Mouse (Mus musculus): ENCODE data around the gene Csnka2ip. TPM values are rescaled to one million over a fixed set of nuclear protein-coding genes. Genes with fewer than 3 reads are reported as not detected.

The Csnka2ip gene
- total and polyA plus RNA-seq, 2 experiments, result not detected

- no peak overlapping the region for H3K27ac ChIP-seq (replicated peaks; ENCODE audit: insufficient read depth, low read depth, low read length)
- WGBS, result 70% methylated on average over 1 of the region's 1 CpGs
- H3K4me1 ChIP-seq (ENCODE audit: control insufficient read depth, insufficient read depth, low read length), result no peaks in the 10 kb centered on the region
- H3K4me3 ChIP-seq (ENCODE audit: insufficient read depth, low read depth, low read length), result no peak overlapping the region
- no peaks in the 10 kb centered on the region for H3K79me2 ChIP-seq (ENCODE audit: control insufficient read depth, insufficient read depth, low read length)
- DNase-seq (ENCODE audit: extremely low read depth, low read depth, low spot score), result no peak
- TF ChIP-seq POLR2A (IDR thresholded peaks at IDR 0.05; ENCODE audit: extremely low read depth, insufficient read depth, low read length) (no peak), CTCF (IDR thresholded peaks at IDR 0.05; ENCODE audit: low read depth, low read length) (no peak)
- H3K36me3 ChIP-seq (ENCODE audit: control insufficient read depth, insufficient read depth, low read length), result no peaks in the 10 kb centered on the region
- H3K27me3 ChIP-seq (ENCODE audit: control insufficient read depth, insufficient read depth, low read length), result no peaks in the 10 kb centered on the region
- H3K9ac ChIP-seq (ENCODE audit: low read depth, low read length), result no peak overlapping the region
These were observed 5.6 kb upstream of the Csnka2ip start for GRCm38 (mm10) chr16:64607793-64608192.

- no peaks in the 10 kb centered on the region for H3K36me3 ChIP-seq (ENCODE audit: control insufficient read depth, insufficient read depth, low read length)
- H3K27ac ChIP-seq (replicated peaks; ENCODE audit: insufficient read depth, low read depth, low read length), result no peak overlapping the region
- no peak overlapping the region for H3K9ac ChIP-seq (ENCODE audit: low read depth, low read length)
- no peaks in the 10 kb centered on the region for H3K79me2 ChIP-seq (ENCODE audit: control insufficient read depth, insufficient read depth, low read length)
- 58% methylated on average over 2 of the region's 2 CpGs for WGBS
- no peaks in the 10 kb centered on the region for H3K27me3 ChIP-seq (ENCODE audit: control insufficient read depth, insufficient read depth, low read length)
- no peak overlapping the region for H3K4me3 ChIP-seq (ENCODE audit: insufficient read depth, low read depth, low read length)
- H3K4me1 ChIP-seq (ENCODE audit: control insufficient read depth, insufficient read depth, low read length), result no peaks in the 10 kb centered on the region
- DNase-seq (ENCODE audit: extremely low read depth, low read depth, low spot score), result no peak
- TF ChIP-seq CTCF (IDR thresholded peaks at IDR 0.05; ENCODE audit: low read depth, low read length) (no peak), POLR2A (IDR thresholded peaks at IDR 0.05; ENCODE audit: extremely low read depth, insufficient read depth, low read length) (no peak)
These were observed 15.4 kb downstream of the Csnka2ip start for GRCm38 (mm10) chr16:64586825-64587224.

GRCm38 (mm10) chr16:64586262-64586619 lies 16.0 kb downstream of the Csnka2ip start:
- no peaks in the 10 kb centered on the region for H3K4me1 ChIP-seq (ENCODE audit: control insufficient read depth, insufficient read depth, low read length)
- WGBS, result 87% methylated on average over 4 of the region's 4 CpGs
- no peaks in the 10 kb centered on the region for H3K36me3 ChIP-seq (ENCODE audit: control insufficient read depth, insufficient read depth, low read length)
- TF ChIP-seq POLR2A (IDR thresholded peaks at IDR 0.05; ENCODE audit: extremely low read depth, insufficient read depth, low read length), result no peak
- no peak for TF ChIP-seq CTCF (IDR thresholded peaks at IDR 0.05; ENCODE audit: low read depth, low read length)
- no peak overlapping the region for H3K4me3 ChIP-seq (ENCODE audit: insufficient read depth, low read depth, low read length)
- no peaks in the 10 kb centered on the region for H3K79me2 ChIP-seq (ENCODE audit: control insufficient read depth, insufficient read depth, low read length)
- no peak overlapping the region for H3K27ac ChIP-seq (replicated peaks; ENCODE audit: insufficient read depth, low read depth, low read length)
- peak; percentile 1 for DNase-seq (ENCODE audit: extremely low read depth, low read depth, low spot score)
- no peak overlapping the region for H3K9ac ChIP-seq (ENCODE audit: low read depth, low read length)
- no peaks in the 10 kb centered on the region for H3K27me3 ChIP-seq (ENCODE audit: control insufficient read depth, insufficient read depth, low read length)

GRCm38 (mm10) chr16:64585599-64586261 lies 16.5 kb downstream of the Csnka2ip start:
- no peaks in the 10 kb centered on the region for H3K79me2 ChIP-seq (ENCODE audit: control insufficient read depth, insufficient read depth, low read length)
- TF ChIP-seq POLR2A (IDR thresholded peaks at IDR 0.05; ENCODE audit: extremely low read depth, insufficient read depth, low read length), result no peak
- TF ChIP-seq CTCF (IDR thresholded peaks at IDR 0.05; ENCODE audit: low read depth, low read length), result no peak
- peak; percentile 52 for DNase-seq (ENCODE audit: extremely low read depth, low read depth, low spot score)
- no peaks in the 10 kb centered on the region for H3K36me3 ChIP-seq (ENCODE audit: control insufficient read depth, insufficient read depth, low read length)
- no peak overlapping the region for H3K9ac ChIP-seq (ENCODE audit: low read depth, low read length)
- H3K4me1 ChIP-seq (ENCODE audit: control insufficient read depth, insufficient read depth, low read length), result no peaks in the 10 kb centered on the region
- H3K27me3 ChIP-seq (ENCODE audit: control insufficient read depth, insufficient read depth, low read length), result no peaks in the 10 kb centered on the region
- 85% methylated on average over 8 of the region's 8 CpGs for WGBS
- no peak overlapping the region for H3K27ac ChIP-seq (replicated peaks; ENCODE audit: insufficient read depth, low read depth, low read length)
- no peak overlapping the region for H3K4me3 ChIP-seq (ENCODE audit: insufficient read depth, low read depth, low read length)

- Histone ChIP-seq H3K27ac (replicated peaks; ENCODE audit: insufficient read depth, low read depth, low read length) (no peak overlapping the region), H3K4me3 (ENCODE audit: insufficient read depth, low read depth, low read length) (no peak overlapping the region), H3K36me3 (ENCODE audit: control insufficient read depth, insufficient read depth, low read length) (no peaks in the 10 kb centered on the region), H3K4me1 (ENCODE audit: control insufficient read depth, insufficient read depth, low read length) (no peaks in the 10 kb centered on the region), H3K79me2 (ENCODE audit: control insufficient read depth, insufficient read depth, low read length) (no peaks in the 10 kb centered on the region), H3K27me3 (ENCODE audit: control insufficient read depth, insufficient read depth, low read length) (no peaks in the 10 kb centered on the region), H3K9ac (ENCODE audit: low read depth, low read length) (no peak overlapping the region)
- peak; percentile 13 for DNase-seq (ENCODE audit: extremely low read depth, low read depth, low spot score)
- TF ChIP-seq CTCF (IDR thresholded peaks at IDR 0.05; ENCODE audit: low read depth, low read length), result no peak
- TF ChIP-seq POLR2A (IDR thresholded peaks at IDR 0.05; ENCODE audit: extremely low read depth, insufficient read depth, low read length), result no peak
- 68% methylated on average over 4 of the region's 4 CpGs for WGBS
These were observed 17.6 kb downstream of the Csnka2ip start for GRCm38 (mm10) chr16:64584591-64584990.

GRCm38 (mm10) chr16:64583406-64583805 lies 18.8 kb downstream of the Csnka2ip start:
- TF ChIP-seq CTCF (IDR thresholded peaks at IDR 0.05; ENCODE audit: low read depth, low read length) (no peak), POLR2A (IDR thresholded peaks at IDR 0.05; ENCODE audit: extremely low read depth, insufficient read depth, low read length) (no peak)
- Histone ChIP-seq H3K27ac (replicated peaks; ENCODE audit: insufficient read depth, low read depth, low read length) (no peak overlapping the region), H3K4me3 (ENCODE audit: insufficient read depth, low read depth, low read length) (no peak overlapping the region), H3K4me1 (ENCODE audit: control insufficient read depth, insufficient read depth, low read length) (no peaks in the 10 kb centered on the region), H3K79me2 (ENCODE audit: control insufficient read depth, insufficient read depth, low read length) (no peaks in the 10 kb centered on the region), H3K27me3 (ENCODE audit: control insufficient read depth, insufficient read depth, low read length) (no peaks in the 10 kb centered on the region), H3K36me3 (ENCODE audit: control insufficient read depth, insufficient read depth, low read length) (no peaks in the 10 kb centered on the region), H3K9ac (ENCODE audit: low read depth, low read length) (no peak overlapping the region)
- no peak for DNase-seq (ENCODE audit: extremely low read depth, low read depth, low spot score)
- 39% methylated on average over 3 of the region's 3 CpGs for WGBS

Data from liver, adult 2 months (tissue).